Mouse (Mus musculus) B cell, adult 67 days (primary cell): Measurements from ENCODE around the gene Rpap2. TPM values are rescaled to one million over a fixed set of nuclear protein-coding genes. Genes with fewer than 3 reads are reported as not detected.

ENCODE experiments used
- total RNA-seq, 2 experiments: library from RNA; stranded (reverse); gene quantifications; 4 replicates each; pipeline ENCODE4 v1.2.4; 2023

Gene Rpap2
- total RNA-seq, result 10 to 100 TPM; 23.8 to 32.8 TPM

GRCm38 (mm10) chr5:107597301-107598077, at the start of gene Rpap2, which contains the start of gene Glmn:
TSS of gene Rpap2 (plus strand) at chr5:107597373.
TSS of gene Glmn (minus strand) at chr5:107597888.

Other genes with a start within 250 kb of the Rpap2 start
- not detected for gene Ephx4, start 194.6 kb upstream of the Rpap2 start, total RNA-seq
- not detected for gene Lpcat2b, start 165.8 kb upstream of the Rpap2 start, total RNA-seq
- gene Btbd8, start 159.4 kb upstream of the Rpap2 start, total RNA-seq, result 10 to 100 TPM; 13.5 to 14.3 TPM
- under 1 TPM in 1 of 2 experiments, not detected in 1; 0.21 TPM for gene Gm42669, start 89.8 kb upstream of the Rpap2 start, total RNA-seq
- under 1 TPM; 0.32 to 0.62 TPM for gene 1700028K03Rik, start 62.7 kb upstream of the Rpap2 start, total RNA-seq
- 10 to 100 TPM; 14.7 to 18.1 TPM for gene Glmn, start 515 bp downstream of the Rpap2 start, total RNA-seq
- 10 to 100 TPM; 17.1 to 26.3 TPM for gene Gfi1, start 128.7 kb downstream of the Rpap2 start, total RNA-seq
- not detected for gene Ube2d2b, start 232.7 kb downstream of the Rpap2 start, total RNA-seq